8 mouse cellular contexts compared by ENCODE assay signal in genomic region chr5:135133736-135134405, GRCm38 (mm10). TPM values are rescaled to one million over a fixed set of nuclear protein-coding genes. Genes with fewer than 3 reads are reported as not detected.
DNase-seq lines count a peak whose midpoint lies in the region; ATAC-seq and TF ChIP-seq lines count a peak whose summit lies in the region.

No protein-coding gene starts in this region.

- ATAC-seq in inflammation-experienced regulatory T-cells, adult 6 months = peak; percentile 89
- ATAC-seq in liver, embryonic 15.5 days (ENCODE audit: insufficient read depth) = peak; percentile 58

- H3K9ac ChIP-seq in liver, embryonic 15.5 days = no peak overlapping the region

- no peaks in the 10 kb centered on the region for H3K9me3 ChIP-seq in liver, embryonic 15.5 days (replicated peaks)

- H3K4me2 ChIP-seq in liver, embryonic 15.5 days = peak overlapping the region; percentile 61

- no peak for TF ChIP-seq CTCF in embryonic fibroblast, embryonic 13.5 days (IDR thresholded peaks at IDR 0.05; ENCODE audit: borderline replicate concordance, insufficient read depth, low read length)

- TF ChIP-seq POLR2A in embryonic fibroblast, embryonic 13.5 days (IDR thresholded peaks at IDR 0.05; ENCODE audit: low read depth, low read length) = no peak

- H3K4me3 ChIP-seq in embryonic fibroblast, embryonic 13.5 days (ENCODE audit: insufficient read depth, low read length) = peak overlapping the region; percentile 21; the same call in 1 of the 2 replicates
- peak overlapping the region; percentile 29 for H3K4me3 ChIP-seq in liver, embryonic 15.5 days (replicated peaks)

- no peak overlapping the region for H3K27ac ChIP-seq in embryonic fibroblast, embryonic 13.5 days (ENCODE audit: insufficient read depth, low read length)
- no peak overlapping the region for H3K27ac ChIP-seq in liver, embryonic 15.5 days (replicated peaks)

- peak; percentile 29 for DNase-seq in adrenal gland, adult 2 months
- no peak for DNase-seq in adrenal gland, adult 18-20 months (ENCODE audit: low spot score in 2 of 2)
- peak; percentile 95 for DNase-seq in ES-CJ7 (ENCODE audit: low read depth, low spot score)
- DNase-seq in natural killer cell, adult 2 months (ENCODE audit: low spot score in 2 of 2) = peak; percentile 37 to 63
- DNase-seq in thymus, postnatal 36 days = peak; percentile 76 to 88

- peaks cover 10% of the 10 kb centered on the region; the same call in 1 of the 2 replicates for H3K36me3 ChIP-seq in liver, embryonic 15.5 days (replicated peaks)

- WGBS in liver, embryonic 15.5 days (ENCODE audit: insufficient replicate concordance) = 8% methylated on average over 26 of the region's 26 CpGs

- H3K4me1 ChIP-seq in embryonic fibroblast, embryonic 13.5 days (ENCODE audit: control insufficient read depth, insufficient read depth, low read length) = no peaks in the 10 kb centered on the region
- peaks cover 13% of the 10 kb centered on the region for H3K4me1 ChIP-seq in liver, embryonic 15.5 days (replicated peaks)

- H3K27me3 ChIP-seq in liver, embryonic 15.5 days = peaks cover 37% of the 10 kb centered on the region

RNA-seq across cellular contexts. Expression of gene Tbl2, which starts 15.6 kb away (rescaled TPM):
- 10 to 100 TPM; 22.7 to 35.9 TPM for total RNA-seq in adrenal gland, adult 2 months (2021)
- 8.7 and 9.2 TPM in 2 replicates for polyA plus RNA-seq in adrenal gland, adult 2 months (2012; rRNA removed)
- 10 to 100 TPM; 20.6 to 29.5 TPM for total RNA-seq in adrenal gland, adult 18-20 months (2021)
- 17.4 and 24.9 TPM in 2 replicates for polyA plus RNA-seq in embryonic fibroblast, embryonic 13.5 days (2011; ENCODE audit: insufficient read length, low read depth, missing spikeins)
- 1 to 10 TPM; 5.2 to 9.2 (median 5.8) TPM for polyA plus RNA-seq in inflammation-experienced regulatory T-cells, adult 6 months (2017; shearing (Covaris generic))
- polyA plus RNA-seq in liver, embryonic 15.5 days (2015; fragmentation: Nextera tagmentation; extraction: Ambion mirVana) = 11.7 and 12.2 TPM in 2 replicates

RNA-seq across cellular contexts. Expression of gene Bcl7b, which starts 34.2 kb away (rescaled TPM):
- 10 to 100 TPM; 77.9 to 95.3 TPM for total RNA-seq in adrenal gland, adult 2 months (2021)
- polyA plus RNA-seq in adrenal gland, adult 2 months (2012; rRNA removed) = 52.4 and 79.9 TPM in 2 replicates
- total RNA-seq in adrenal gland, adult 18-20 months (2021) = 10 to 100 TPM; 74.1 to 77.2 TPM
- 31.0 and 41.7 TPM in 2 replicates for polyA plus RNA-seq in embryonic fibroblast, embryonic 13.5 days (2011; ENCODE audit: insufficient read length, low read depth, missing spikeins)
- polyA plus RNA-seq in inflammation-experienced regulatory T-cells, adult 6 months (2017; shearing (Covaris generic)) = 10 to 100 TPM; 39.0 to 55.4 (median 54.2) TPM
- polyA plus RNA-seq in liver, embryonic 15.5 days (2015; fragmentation: Nextera tagmentation; extraction: Ambion mirVana) = 26.2 and 27.7 TPM in 2 replicates

RNA-seq across cellular contexts. Expression of gene Mlxipl, which starts 44.2 kb away (rescaled TPM):
- 10 to 100 TPM; 49.2 to 91.7 TPM for total RNA-seq in adrenal gland, adult 2 months (2021)
- 127 and 165 TPM in 2 replicates for polyA plus RNA-seq in adrenal gland, adult 2 months (2012; rRNA removed)
- total RNA-seq in adrenal gland, adult 18-20 months (2021) = 100 to 1,000 TPM in 1 of 2 experiments, 10 to 100 TPM in 1; 67.0 to 169 TPM
- polyA plus RNA-seq in embryonic fibroblast, embryonic 13.5 days (2011; ENCODE audit: insufficient read length, low read depth, missing spikeins) = not detected in 2 replicates
- not detected for polyA plus RNA-seq in inflammation-experienced regulatory T-cells, adult 6 months (2017; shearing (Covaris generic))
- 9.6 and 11.9 TPM in 2 replicates for polyA plus RNA-seq in liver, embryonic 15.5 days (2015; fragmentation: Nextera tagmentation; extraction: Ambion mirVana)

RNA-seq across cellular contexts. Expression of gene Baz1b, which starts 53.2 kb away (rescaled TPM):
- total RNA-seq in adrenal gland, adult 2 months (2021) = 10 to 100 TPM; 70.8 to 78.3 TPM
- polyA plus RNA-seq in adrenal gland, adult 2 months (2012; rRNA removed) = 26.8 and 30.8 TPM in 2 replicates
- total RNA-seq in adrenal gland, adult 18-20 months (2021) = 10 to 100 TPM; 79.1 to 88.7 TPM
- polyA plus RNA-seq in embryonic fibroblast, embryonic 13.5 days (2011; ENCODE audit: insufficient read length, low read depth, missing spikeins) = 73.5 and 84.1 TPM in 2 replicates
- polyA plus RNA-seq in inflammation-experienced regulatory T-cells, adult 6 months (2017; shearing (Covaris generic)) = 10 to 100 TPM; 25.0 to 27.5 (median 26.0) TPM
- polyA plus RNA-seq in liver, embryonic 15.5 days (2015; fragmentation: Nextera tagmentation; extraction: Ambion mirVana) = 18.2 and 20.1 TPM in 2 replicates

RNA-seq across cellular contexts. Expression of gene Vps37d, which starts 55.8 kb away (rescaled TPM):
- 1 to 10 TPM; 1.4 to 4.5 TPM for total RNA-seq in adrenal gland, adult 2 months (2021)
- 7.4 and 9.7 TPM in 2 replicates for polyA plus RNA-seq in adrenal gland, adult 2 months (2012; rRNA removed)
- total RNA-seq in adrenal gland, adult 18-20 months (2021) = 1 to 10 TPM; 1.9 to 2.5 TPM
- 3.0 and 4.0 TPM in 2 replicates for polyA plus RNA-seq in embryonic fibroblast, embryonic 13.5 days (2011; ENCODE audit: insufficient read length, low read depth, missing spikeins)
- not detected for polyA plus RNA-seq in inflammation-experienced regulatory T-cells, adult 6 months (2017; shearing (Covaris generic))
- polyA plus RNA-seq in liver, embryonic 15.5 days (2015; fragmentation: Nextera tagmentation; extraction: Ambion mirVana) = 0.13 and 0.30 TPM in 2 replicates

Comparison
In these comparisons a context has a peak if more than half of its experiments do, and no peak if none do; other contexts are left out.
1. DNase-seq: peak in adrenal gland, adult 2 months (single experiment), ES-CJ7 (single experiment), natural killer cell, adult 2 months (2 of 2) and thymus, postnatal 36 days (2 of 2); none in adrenal gland, adult 18-20 months (0 of 2).